ENCODE assay signal across 8 mouse cellular contexts in genomic region chr9:48266286-48267027, GRCm38 (mm10).
DNase-seq lines count a peak whose midpoint lies in the region; ATAC-seq and TF ChIP-seq lines count a peak whose summit lies in the region.

No protein-coding gene starts in this region.

- H3K9me3 ChIP-seq in embryonic facial prominence, embryonic 13.5 days, result no peaks in the 10 kb centered on the region
- H3K9me3 ChIP-seq in limb, embryonic 11.5 days (ENCODE audit: control insufficient read depth, low read length), result no peaks in the 10 kb centered on the region
- H3K9me3 ChIP-seq in midbrain, embryonic 12.5 days, result no peaks in the 10 kb centered on the region

- H3K4me3 ChIP-seq in bone marrow, adult 2 months (replicated peaks; ENCODE audit: control insufficient read depth, low read depth, low read length), result no peak overlapping the region
- H3K4me3 ChIP-seq in embryonic facial prominence, embryonic 13.5 days, result peak overlapping the region; percentile 48
- H3K4me3 ChIP-seq in limb, embryonic 11.5 days (ENCODE audit: low read depth, low read length), result peak overlapping the region; percentile 45
- H3K4me3 ChIP-seq in midbrain, embryonic 12.5 days, result peak overlapping the region; percentile 50
- peak overlapping the region; percentile 56; the same call in 1 of the 2 replicates for H3K4me3 ChIP-seq in small intestine, adult 2 months (ENCODE audit: low read depth, low read length)

- H3K9ac ChIP-seq in embryonic facial prominence, embryonic 13.5 days, result peak overlapping the region; percentile 73
- H3K9ac ChIP-seq in limb, embryonic 11.5 days (ENCODE audit: low read length), result no peak overlapping the region
- H3K9ac ChIP-seq in midbrain, embryonic 12.5 days (replicated peaks), result peak overlapping the region; percentile 57

- H3K36me3 ChIP-seq in embryonic facial prominence, embryonic 13.5 days, result no peaks in the 10 kb centered on the region
- no peaks in the 10 kb centered on the region for H3K36me3 ChIP-seq in limb, embryonic 11.5 days (ENCODE audit: control insufficient read depth, insufficient read depth, low read length)
- no peaks in the 10 kb centered on the region for H3K36me3 ChIP-seq in midbrain, embryonic 12.5 days
- no peaks in the 10 kb centered on the region for H3K36me3 ChIP-seq in small intestine, adult 2 months (ENCODE audit: control insufficient read depth, insufficient read depth, low read length)

- DNase-seq in heart, adult 18-20 months, result peak; percentile 79 to 88
- peak; percentile 65 for DNase-seq in kidney, adult 18-20 months
- DNase-seq in limb, embryonic 11.5 days (ENCODE audit: low spot score), result peak; percentile 88
- DNase-seq in Muller cell, postnatal 12 days (ENCODE audit: inconsistent ontology term), result no peak

- WGBS in bone marrow, adult 2 months, result 14% methylated on average over 21 of the region's 21 CpGs
- 12% methylated on average over 21 of the region's 21 CpGs for WGBS in embryonic facial prominence, embryonic 13.5 days
- WGBS in limb, embryonic 11.5 days, result 14% methylated on average over 21 of the region's 21 CpGs
- WGBS in midbrain, embryonic 12.5 days, result 10% methylated on average over 21 of the region's 21 CpGs
- 16% methylated on average over 21 of the region's 21 CpGs for WGBS in small intestine, adult 2 months

- H3K27ac ChIP-seq in bone marrow, adult 2 months (ENCODE audit: control insufficient read depth, insufficient read depth, low read depth, low read length, poor library complexity), result no peak overlapping the region
- H3K27ac ChIP-seq in embryonic facial prominence, embryonic 13.5 days, result no peak overlapping the region
- no peak overlapping the region for H3K27ac ChIP-seq in limb, embryonic 11.5 days (replicated peaks; ENCODE audit: low read depth, low read length)
- H3K27ac ChIP-seq in midbrain, embryonic 12.5 days (replicated peaks), result no peak overlapping the region
- no peak overlapping the region for H3K27ac ChIP-seq in small intestine, adult 2 months (ENCODE audit: insufficient read depth, low read depth, low read length)

- no peaks in the 10 kb centered on the region for H3K27me3 ChIP-seq in embryonic facial prominence, embryonic 13.5 days
- no peaks in the 10 kb centered on the region for H3K27me3 ChIP-seq in limb, embryonic 11.5 days (ENCODE audit: control insufficient read depth, insufficient read depth, low read length)
- peaks cover 5% of the 10 kb centered on the region; the same call in 1 of the 2 replicates for H3K27me3 ChIP-seq in midbrain, embryonic 12.5 days
- no peaks in the 10 kb centered on the region for H3K27me3 ChIP-seq in small intestine, adult 2 months (ENCODE audit: control insufficient read depth, insufficient read depth, low read length)

- peak overlapping the region; percentile 90 for H3K4me2 ChIP-seq in embryonic facial prominence, embryonic 13.5 days
- peak overlapping the region; percentile 83 for H3K4me2 ChIP-seq in limb, embryonic 11.5 days (ENCODE audit: low read depth, severe bottlenecking)
- peak overlapping the region; percentile 89 for H3K4me2 ChIP-seq in midbrain, embryonic 12.5 days (replicated peaks)

- TF ChIP-seq POLR2A in bone marrow, adult 2 months (IDR thresholded peaks at IDR 0.05; ENCODE audit: borderline replicate concordance, control insufficient read depth, low read depth, low read length), result no peak
- no peak for TF ChIP-seq POLR2A in small intestine, adult 2 months (IDR thresholded peaks at IDR 0.05; ENCODE audit: low read depth, low read length)

- no peaks in the 10 kb centered on the region; the same call in 1 of the 2 replicates for H3K4me1 ChIP-seq in bone marrow, adult 2 months (ENCODE audit: control insufficient read depth, insufficient read depth, low read length)
- H3K4me1 ChIP-seq in embryonic facial prominence, embryonic 13.5 days, result peaks cover 4% of the 10 kb centered on the region; the same call in 1 of the 2 replicates
- 0 out of 2 replicates have a peak, but pooled peaks cover 4% of the 10 kb centered on the region for H3K4me1 ChIP-seq in limb, embryonic 11.5 days (ENCODE audit: control insufficient read depth, insufficient read depth, low read length)
- peaks cover 8% of the 10 kb centered on the region for H3K4me1 ChIP-seq in midbrain, embryonic 12.5 days
- no peaks in the 10 kb centered on the region for H3K4me1 ChIP-seq in small intestine, adult 2 months (ENCODE audit: control insufficient read depth, insufficient read depth, insufficient read length, low read length)

- TF ChIP-seq CTCF in bone marrow, adult 2 months (IDR thresholded peaks at IDR 0.05; ENCODE audit: control insufficient read depth, insufficient read depth, low read length), result peak; percentile 74
- peak; percentile 61 for TF ChIP-seq CTCF in small intestine, adult 2 months (IDR thresholded peaks at IDR 0.05; ENCODE audit: extremely low read depth, insufficient read length, insufficient replicate concordance, low read depth, low read length)

- peak; percentile 69; the same call in 1 of the 2 replicates for ATAC-seq in embryonic facial prominence, embryonic 13.5 days (ENCODE audit: insufficient number of reproducible peaks, insufficient read depth, low FRiP score, low TSS enrichment, low read depth)
- ATAC-seq in limb, embryonic 11.5 days (ENCODE audit: insufficient number of reproducible peaks, low FRiP score, low TSS enrichment, low read depth), result peak; percentile 77; the same call in 1 of the 2 replicates
- ATAC-seq in midbrain, embryonic 12.5 days (ENCODE audit: low FRiP score, low read depth), result peak; percentile 81
